Mouse (Mus musculus): ENCODE data around the gene Trak1. TPM values are rescaled to one million over a fixed set of nuclear protein-coding genes. Genes with fewer than 3 reads are reported as not detected.

Gene Trak1
- polyA plus RNA-seq, 1 experiment from 2014 or later, result 21.2 TPM

DNA sequence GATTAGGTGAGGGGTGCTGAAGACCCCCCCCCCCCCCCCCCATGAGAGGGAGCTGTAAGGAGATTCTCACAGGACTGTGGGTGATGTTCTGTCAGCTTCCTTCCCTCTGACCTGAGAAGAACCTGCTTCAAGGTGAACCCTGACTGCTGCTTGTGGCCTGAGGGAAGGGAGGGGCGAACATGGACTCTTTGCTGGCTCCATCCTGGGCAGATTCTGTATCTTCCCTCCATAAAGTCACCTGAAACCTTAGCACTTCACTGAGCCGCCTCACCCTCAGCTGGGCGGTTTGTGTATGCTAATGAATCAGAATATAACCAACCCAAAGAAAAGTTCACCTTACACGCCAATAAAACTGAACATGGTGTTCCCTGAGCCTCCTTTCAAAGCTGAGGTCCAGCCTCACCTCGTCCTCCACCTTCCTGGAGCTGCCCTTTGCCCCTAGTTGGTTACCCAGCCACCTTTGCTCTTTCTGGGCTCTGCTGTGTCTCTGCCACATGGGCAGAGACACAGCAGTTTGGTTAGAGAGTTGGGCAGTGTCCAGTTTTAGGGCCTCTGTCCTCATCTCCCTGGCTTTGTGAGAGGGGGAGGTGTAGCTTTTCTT lies 45.3 kb downstream of the Trak1 start:
- DNase-seq (ENCODE audit: low spot score) (no peak), ATAC-seq (ENCODE audit: low FRiP score) (no peak)
- no peak overlapping the region for H3K27ac ChIP-seq (ENCODE audit: low read depth, low read length)
- no peaks in the 10 kb centered on the region for H3K9me3 ChIP-seq (ENCODE audit: control insufficient read depth, low read length)
- peaks cover 2% of the 10 kb centered on the region; the same call in 1 of the 2 replicates for H3K4me1 ChIP-seq (replicated peaks; ENCODE audit: control insufficient read depth, insufficient read depth, low read length)
- H3K27me3 ChIP-seq (ENCODE audit: control insufficient read depth, insufficient read depth, low read length), result no peaks in the 10 kb centered on the region
- H3K4me3 ChIP-seq (ENCODE audit: low read depth, low read length), result no peak overlapping the region
- H3K9ac ChIP-seq (ENCODE audit: low read depth, low read length), result no peak overlapping the region
- no peaks in the 10 kb centered on the region for H3K36me3 ChIP-seq (ENCODE audit: control insufficient read depth, insufficient read depth, low read length)
- WGBS, result 89% methylated on average over 5 of the region's 5 CpGs
- no peak overlapping the region for H3K4me2 ChIP-seq (replicated peaks; ENCODE audit: low read depth, low read length)

DNA sequence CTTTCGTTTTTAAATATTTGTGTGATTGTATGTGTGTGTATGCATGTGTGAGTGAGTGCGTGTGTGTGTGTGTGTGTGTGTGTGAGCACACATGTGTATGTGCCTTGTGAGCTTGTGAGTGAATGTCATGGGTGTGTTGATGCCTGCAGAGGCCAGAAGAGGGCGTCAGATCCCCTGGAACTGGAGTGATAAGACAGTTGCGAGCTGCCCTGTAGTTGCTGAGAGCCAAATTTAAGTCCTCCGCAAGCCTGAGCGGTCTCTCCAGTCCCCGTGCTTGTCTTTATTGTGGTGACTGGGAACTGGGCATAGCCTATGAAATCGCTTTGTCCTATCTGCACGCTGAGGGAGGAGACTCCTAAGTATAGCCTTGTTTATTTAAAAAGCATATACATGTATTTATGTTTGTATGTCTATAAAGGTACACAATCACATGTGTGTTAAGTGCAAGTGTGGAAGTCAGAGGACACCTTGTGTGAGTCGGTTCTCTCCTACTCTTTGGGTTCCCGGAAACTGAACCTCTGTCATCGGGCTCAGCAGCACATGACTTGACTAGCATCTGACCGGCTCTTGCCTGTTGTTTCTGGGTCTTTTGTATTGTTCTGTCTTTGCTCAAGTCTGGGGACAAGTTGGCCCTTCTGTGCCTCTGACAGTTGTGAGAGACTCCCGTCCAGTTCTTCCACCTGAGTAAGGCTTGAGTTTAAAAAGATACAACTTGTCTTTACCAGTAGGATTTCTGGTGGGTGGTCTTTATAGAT lies 46.0 kb downstream of the Trak1 start:
- peaks cover 5% of the 10 kb centered on the region for H3K4me1 ChIP-seq (replicated peaks; ENCODE audit: control insufficient read depth, insufficient read depth, low read length)
- no peaks in the 10 kb centered on the region for H3K9me3 ChIP-seq (ENCODE audit: control insufficient read depth, low read length)

DNA sequence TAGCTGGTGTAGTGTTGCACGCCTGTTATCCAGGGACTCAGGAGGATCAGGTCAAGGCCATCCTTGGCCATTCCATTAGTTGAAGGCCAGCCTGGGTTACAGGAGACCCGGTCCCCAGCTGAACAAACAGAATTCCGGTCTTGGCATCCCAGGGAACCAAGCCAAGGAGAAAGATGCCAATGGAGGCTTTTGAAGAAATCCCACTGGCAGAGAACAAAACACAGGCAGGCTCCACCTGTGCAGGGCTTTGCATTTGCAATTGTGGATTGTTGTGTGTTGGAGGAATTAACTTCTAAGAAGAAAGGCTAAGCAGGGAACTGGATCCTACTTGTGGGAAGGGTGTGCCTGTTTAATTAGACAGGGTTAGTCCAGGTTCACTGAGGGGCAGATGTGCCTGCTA lies 47.0 kb downstream of the Trak1 start:
- H3K27me3 ChIP-seq (ENCODE audit: control insufficient read depth, insufficient read depth, low read length), result no peaks in the 10 kb centered on the region
- H3K4me2 ChIP-seq (replicated peaks; ENCODE audit: low read depth, low read length), result no peak overlapping the region
- ATAC-seq (ENCODE audit: low FRiP score), result no peak
- H3K36me3 ChIP-seq (ENCODE audit: control insufficient read depth, insufficient read depth, low read length), result no peaks in the 10 kb centered on the region
- WGBS, result 40% methylated on average over 3 of the region's 3 CpGs
- H3K4me3 ChIP-seq (ENCODE audit: low read depth, low read length), result no peak overlapping the region
- no peak for DNase-seq (ENCODE audit: low spot score)
- peaks cover 8% of the 10 kb centered on the region for H3K4me1 ChIP-seq (replicated peaks; ENCODE audit: control insufficient read depth, insufficient read depth, low read length)
- H3K27ac ChIP-seq (ENCODE audit: low read depth, low read length), result no peak overlapping the region
- no peaks in the 10 kb centered on the region for H3K9me3 ChIP-seq (ENCODE audit: control insufficient read depth, low read length)
- H3K9ac ChIP-seq (ENCODE audit: low read depth, low read length), result no peak overlapping the region

More for the DNA sequence above, 46.0 kb downstream of the Trak1 start:
- ATAC-seq (ENCODE audit: low FRiP score), result no peak
- Histone ChIP-seq H3K9ac (ENCODE audit: low read depth, low read length) (no peak overlapping the region), H3K4me2 (replicated peaks; ENCODE audit: low read depth, low read length) (no peak overlapping the region), H3K36me3 (ENCODE audit: control insufficient read depth, insufficient read depth, low read length) (no peaks in the 10 kb centered on the region), H3K4me3 (ENCODE audit: low read depth, low read length) (no peak overlapping the region), H3K27ac (ENCODE audit: low read depth, low read length) (no peak overlapping the region), H3K27me3 (ENCODE audit: control insufficient read depth, insufficient read depth, low read length) (no peaks in the 10 kb centered on the region)
- WGBS, result 83% methylated on average over 14 of the region's 14 CpGs
- DNase-seq (ENCODE audit: low spot score), result no peak

DNA sequence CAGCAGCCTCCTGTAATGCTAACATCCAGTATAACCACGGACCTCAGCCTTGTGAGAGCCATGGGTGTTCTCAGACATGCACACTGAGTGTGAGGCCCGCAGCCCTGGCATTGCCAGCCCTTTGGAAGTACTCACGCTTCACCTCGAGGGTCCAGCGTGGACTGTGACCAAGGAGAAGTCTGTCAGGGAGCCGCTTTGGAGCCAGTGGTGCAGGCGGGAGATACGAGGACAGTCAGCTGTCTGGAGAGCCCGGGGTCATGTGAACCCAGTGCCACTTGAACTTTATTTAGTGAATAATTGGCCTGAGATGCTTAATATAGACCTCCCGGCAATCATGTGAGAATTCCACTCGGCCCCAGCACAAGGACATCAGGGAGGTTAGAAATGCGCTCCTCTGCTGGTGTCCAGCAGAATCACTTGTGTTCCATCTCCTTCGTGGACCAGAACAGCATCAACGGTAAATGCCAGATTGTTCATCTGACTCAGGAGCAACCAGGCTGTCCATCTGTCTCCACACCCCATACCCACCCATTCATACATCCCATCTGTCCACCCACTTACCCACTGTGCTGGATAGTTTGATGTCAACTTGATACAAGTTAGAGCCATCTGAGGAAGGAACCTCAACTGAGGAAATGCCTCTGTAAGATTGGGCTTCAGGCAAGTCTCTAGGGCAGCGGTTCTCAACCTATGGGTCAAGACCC lies 48.3 kb downstream of the Trak1 start:
- DNase-seq (ENCODE audit: low spot score) (no peak), ATAC-seq (ENCODE audit: low FRiP score) (no peak)
- Histone ChIP-seq H3K27me3 (ENCODE audit: control insufficient read depth, insufficient read depth, low read length) (no peaks in the 10 kb centered on the region), H3K9me3 (ENCODE audit: control insufficient read depth, low read length) (no peaks in the 10 kb centered on the region), H3K4me1 (replicated peaks; ENCODE audit: control insufficient read depth, insufficient read depth, low read length) (peaks cover 8% of the 10 kb centered on the region), H3K4me2 (replicated peaks; ENCODE audit: low read depth, low read length) (no peak overlapping the region), H3K27ac (ENCODE audit: low read depth, low read length) (no peak overlapping the region), H3K9ac (ENCODE audit: low read depth, low read length) (no peak overlapping the region), H3K4me3 (ENCODE audit: low read depth, low read length) (no peak overlapping the region), H3K36me3 (ENCODE audit: control insufficient read depth, insufficient read depth, low read length) (no peaks in the 10 kb centered on the region)
- WGBS, result 90% methylated on average over 15 of the region's 15 CpGs

DNA sequence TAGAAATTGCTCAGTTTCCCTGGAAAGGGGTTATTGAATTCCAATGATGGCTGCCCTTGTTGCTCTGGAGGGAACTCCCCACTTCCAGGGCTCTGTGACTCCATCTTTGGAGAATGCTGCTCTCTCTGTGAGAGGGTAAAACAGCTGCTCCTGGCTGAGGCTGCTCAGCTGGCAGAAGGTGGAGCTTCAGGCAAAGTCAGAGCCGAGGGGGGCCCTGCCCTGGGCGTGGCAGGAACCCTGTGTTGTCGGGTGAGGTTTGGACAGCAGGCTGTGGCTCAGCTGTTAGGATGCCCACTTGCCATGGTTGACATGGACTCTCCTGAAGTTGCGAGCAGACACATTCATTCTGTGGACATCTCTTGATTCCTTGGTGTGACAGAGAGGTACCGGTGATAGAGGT lies 49.3 kb downstream of the Trak1 start:
- ATAC-seq (ENCODE audit: low FRiP score) (no peak), DNase-seq (ENCODE audit: low spot score) (no peak)
- no peaks in the 10 kb centered on the region for H3K36me3 ChIP-seq (ENCODE audit: control insufficient read depth, insufficient read depth, low read length)
- peaks cover 12% of the 10 kb centered on the region for H3K4me1 ChIP-seq (replicated peaks; ENCODE audit: control insufficient read depth, insufficient read depth, low read length)
- H3K4me3 ChIP-seq (ENCODE audit: low read depth, low read length), result no peak overlapping the region
- H3K27ac ChIP-seq (ENCODE audit: low read depth, low read length), result no peak overlapping the region
- WGBS, result 75% methylated on average over 5 of the region's 5 CpGs
- H3K9me3 ChIP-seq (ENCODE audit: control insufficient read depth, low read length), result no peaks in the 10 kb centered on the region
- H3K4me2 ChIP-seq (replicated peaks; ENCODE audit: low read depth, low read length), result no peak overlapping the region
- H3K27me3 ChIP-seq (ENCODE audit: control insufficient read depth, insufficient read depth, low read length), result no peaks in the 10 kb centered on the region
- H3K9ac ChIP-seq (ENCODE audit: low read depth, low read length), result no peak overlapping the region

DNA sequence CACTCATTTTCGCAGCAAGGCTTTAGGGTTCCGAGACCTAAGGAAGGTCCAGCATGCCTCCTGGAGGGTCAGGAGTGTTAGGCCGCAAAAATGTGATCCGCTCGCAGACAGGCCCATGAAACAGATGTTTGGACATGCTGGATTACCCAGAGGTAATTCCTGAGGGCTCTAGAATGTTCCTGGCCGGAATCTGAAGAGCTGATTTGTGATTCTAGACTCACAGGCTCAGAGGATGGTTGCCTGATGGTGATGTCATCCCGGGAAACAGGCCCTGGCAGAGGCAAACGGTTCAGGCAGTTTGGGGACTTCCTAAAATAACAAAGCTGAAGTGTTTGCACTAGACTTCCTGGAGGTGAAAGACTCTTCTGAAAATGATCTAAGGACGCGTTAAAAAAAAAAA lies 50.7 kb downstream of the Trak1 start:
- Histone ChIP-seq H3K9me3 (ENCODE audit: control insufficient read depth, low read length) (no peaks in the 10 kb centered on the region), H3K27me3 (ENCODE audit: control insufficient read depth, insufficient read depth, low read length) (no peaks in the 10 kb centered on the region), H3K9ac (ENCODE audit: low read depth, low read length) (no peak overlapping the region), H3K4me1 (replicated peaks; ENCODE audit: control insufficient read depth, insufficient read depth, low read length) (peaks cover 18% of the 10 kb centered on the region), H3K36me3 (ENCODE audit: control insufficient read depth, insufficient read depth, low read length) (no peaks in the 10 kb centered on the region), H3K4me3 (ENCODE audit: low read depth, low read length) (no peak overlapping the region), H3K4me2 (replicated peaks; ENCODE audit: low read depth, low read length) (no peak overlapping the region), H3K27ac (ENCODE audit: low read depth, low read length) (peak overlapping the region; percentile 32)
- 39% methylated on average over 10 of the region's 10 CpGs for WGBS
- DNase-seq (ENCODE audit: low spot score) (no peak), ATAC-seq (ENCODE audit: low FRiP score) (no peak)

DNA sequence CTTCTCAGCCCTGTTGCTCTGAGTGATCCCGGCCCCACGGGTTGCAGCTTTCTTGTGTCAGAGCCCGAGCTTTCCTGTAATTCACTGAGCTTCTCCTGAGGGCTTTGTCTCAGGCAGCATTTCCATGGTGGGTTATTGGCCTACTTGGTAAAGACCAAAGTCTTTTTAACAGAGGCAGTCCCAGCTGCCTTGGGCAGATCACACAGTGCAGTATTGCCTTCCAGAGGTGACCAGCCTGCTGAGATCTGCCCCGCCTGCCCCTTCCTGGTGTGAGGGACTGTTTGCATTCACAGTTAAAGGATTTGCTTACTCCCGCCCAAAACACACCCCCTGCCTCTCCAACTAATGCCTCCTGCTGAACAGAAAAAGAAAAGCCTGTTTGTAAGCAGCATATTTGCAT lies 51.2 kb downstream of the Trak1 start:
- DNase-seq (ENCODE audit: low spot score) (no peak), ATAC-seq (ENCODE audit: low FRiP score) (0 out of 2 replicates have a peak, but pooled peaks have one; percentile 36)
- Histone ChIP-seq H3K4me3 (ENCODE audit: low read depth, low read length) (no peak overlapping the region), H3K27ac (ENCODE audit: low read depth, low read length) (peak overlapping the region; percentile 32), H3K4me1 (replicated peaks; ENCODE audit: control insufficient read depth, insufficient read depth, low read length) (peaks cover 18% of the 10 kb centered on the region), H3K9ac (ENCODE audit: low read depth, low read length) (no peak overlapping the region), H3K36me3 (ENCODE audit: control insufficient read depth, insufficient read depth, low read length) (no peaks in the 10 kb centered on the region), H3K27me3 (ENCODE audit: control insufficient read depth, insufficient read depth, low read length) (no peaks in the 10 kb centered on the region), H3K4me2 (replicated peaks; ENCODE audit: low read depth, low read length) (no peak overlapping the region), H3K9me3 (ENCODE audit: control insufficient read depth, low read length) (no peaks in the 10 kb centered on the region)
- WGBS, result 8% methylated on average over 5 of the region's 5 CpGs

DNA sequence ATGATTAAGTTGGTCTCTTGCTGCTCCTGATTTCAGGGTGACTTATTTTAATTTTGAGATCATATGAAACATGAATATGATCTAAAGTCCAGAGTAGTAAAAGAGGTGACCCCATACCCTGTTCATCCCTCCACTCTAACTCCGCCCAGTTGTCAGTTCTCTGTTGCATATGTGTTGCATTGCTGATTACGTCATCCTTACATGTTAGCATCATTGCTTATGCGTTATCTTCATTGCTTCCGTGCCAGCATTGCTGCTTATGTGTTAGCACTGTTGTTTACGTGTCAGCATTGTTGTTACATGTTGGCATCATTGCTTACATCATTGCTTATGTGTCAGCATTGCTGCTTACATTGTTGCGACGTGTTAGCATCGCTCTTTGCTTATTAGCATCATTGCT lies 51.8 kb downstream of the Trak1 start:
- H3K27ac ChIP-seq (ENCODE audit: low read depth, low read length), result no peak overlapping the region

More for the DNA sequence above, 51.8 kb downstream of the Trak1 start:
- H3K9ac ChIP-seq (ENCODE audit: low read depth, low read length), result no peak overlapping the region
- no peak overlapping the region for H3K4me2 ChIP-seq (replicated peaks; ENCODE audit: low read depth, low read length)
- no peak overlapping the region for H3K4me3 ChIP-seq (ENCODE audit: low read depth, low read length)
- DNase-seq (ENCODE audit: low spot score) (no peak), ATAC-seq (ENCODE audit: low FRiP score) (no peak)
- no peaks in the 10 kb centered on the region for H3K27me3 ChIP-seq (ENCODE audit: control insufficient read depth, insufficient read depth, low read length)
- H3K9me3 ChIP-seq (ENCODE audit: control insufficient read depth, low read length), result no peaks in the 10 kb centered on the region
- 90% methylated on average over 8 of the region's 8 CpGs for WGBS
- no peaks in the 10 kb centered on the region for H3K36me3 ChIP-seq (ENCODE audit: control insufficient read depth, insufficient read depth, low read length)
- H3K4me1 ChIP-seq (replicated peaks; ENCODE audit: control insufficient read depth, insufficient read depth, low read length), result peaks cover 18% of the 10 kb centered on the region

Measured in hindbrain, embryonic 11.5 days (tissue).